Comparison of ENCODE assay signal across 10 mouse cellular contexts in genomic region chr13:63993857-63994477, GRCm38 (mm10).
A peak's percentile ranks its signal among the peaks of the same experiment; 100 is the strongest.
DNase-seq lines count a peak whose midpoint lies in the region; ATAC-seq lines count a peak whose summit lies in the region.
"Had no signal": no experiment of that assay in that cellular context is flagged by ENCODE, and none has a peak within 500 bp of the region (broad histone marks: within the 10 kb centered on the region; RNA-seq: fewer than 3 reads in every experiment).

No protein-coding gene starts in this region.

- 36% methylated on average over 12 of the region's 12 CpGs for WGBS in lung, embryonic 16.5 days
- WGBS in intestine, embryonic 14.5 days = 49% methylated on average over 12 of the region's 12 CpGs
- 73% methylated on average over 12 of the region's 12 CpGs for WGBS in heart, embryonic 10.5 days

- no peak for DNase-seq in lung, postnatal 25 days (ENCODE audit: low spot score)
- peak; percentile 57 for DNase-seq in cerebellum, adult 9-10 months
- DNase-seq in intestine, embryonic 14.5 days (ENCODE audit: low spot score) = no peak
- peak; percentile 48 for DNase-seq in yolk sac, embryonic 10.5 days (ENCODE audit: low spot score)
- no peak for DNase-seq in frontal cortex, postnatal 10 days (ENCODE audit: low spot score in 2 of 2)
- DNase-seq in heart, embryonic 10.5 days (ENCODE audit: low spot score) = no peak

- no peaks in the 10 kb centered on the region for H3K27me3 ChIP-seq in lung, embryonic 16.5 days (ENCODE audit: control insufficient read depth, insufficient read depth, low read depth, low read length)
- no peaks in the 10 kb centered on the region for H3K27me3 ChIP-seq in intestine, embryonic 14.5 days (replicated peaks; ENCODE audit: control insufficient read depth, insufficient read depth, low read length)
- no peaks in the 10 kb centered on the region for H3K27me3 ChIP-seq in heart, embryonic 10.5 days (ENCODE audit: insufficient read depth, poor library complexity, severe bottlenecking)
- H3K27me3 ChIP-seq: heart, embryonic 15.5 days; neural tube, embryonic 15.5 days had no signal

- H3K4me2 ChIP-seq in lung, embryonic 16.5 days (ENCODE audit: low read depth, low read length) = no peak overlapping the region
- H3K4me2 ChIP-seq in intestine, embryonic 14.5 days (ENCODE audit: low read length) = no peak overlapping the region
- H3K4me2 ChIP-seq: heart, embryonic 15.5 days; neural tube, embryonic 15.5 days had no signal

- no peak overlapping the region for H3K4me3 ChIP-seq in lung, embryonic 16.5 days (ENCODE audit: low read length)
- H3K4me3 ChIP-seq in intestine, embryonic 14.5 days (ENCODE audit: low read depth, low read length) = no peak overlapping the region
- H3K4me3 ChIP-seq in heart, embryonic 10.5 days = no peak overlapping the region
- H3K4me3 ChIP-seq: heart, embryonic 15.5 days; neural tube, embryonic 15.5 days had no signal

- 0 out of 2 replicates have a peak overlapping the region, but pooled peaks have one; percentile 31 for H3K9ac ChIP-seq in lung, embryonic 16.5 days (ENCODE audit: low read length)
- H3K9ac ChIP-seq in intestine, embryonic 14.5 days (ENCODE audit: low read length) = no peak overlapping the region
- H3K9ac ChIP-seq: heart, embryonic 15.5 days; neural tube, embryonic 15.5 days had no signal

- H3K27ac ChIP-seq in lung, embryonic 16.5 days (ENCODE audit: low read length) = peak overlapping the region; percentile 94
- peak overlapping the region; percentile 86 for H3K27ac ChIP-seq in intestine, embryonic 14.5 days (ENCODE audit: low read depth)
- H3K27ac ChIP-seq in heart, embryonic 10.5 days = no peak overlapping the region
- H3K27ac ChIP-seq: heart, embryonic 15.5 days; neural tube, embryonic 15.5 days had no signal

- no peaks in the 10 kb centered on the region for H3K9me3 ChIP-seq in lung, embryonic 16.5 days (ENCODE audit: control insufficient read depth, low read length)
- H3K9me3 ChIP-seq in intestine, embryonic 14.5 days (ENCODE audit: control insufficient read depth, low read length) = no peaks in the 10 kb centered on the region
- H3K9me3 ChIP-seq in heart, embryonic 10.5 days = no peaks in the 10 kb centered on the region
- H3K9me3 ChIP-seq: heart, embryonic 15.5 days; neural tube, embryonic 15.5 days had no signal

- no peaks in the 10 kb centered on the region for H3K36me3 ChIP-seq in lung, embryonic 16.5 days (ENCODE audit: control insufficient read depth, insufficient read depth, low read length)
- H3K36me3 ChIP-seq in intestine, embryonic 14.5 days (ENCODE audit: control insufficient read depth, insufficient read depth, low read length) = no peaks in the 10 kb centered on the region
- no peaks in the 10 kb centered on the region for H3K36me3 ChIP-seq in heart, embryonic 10.5 days
- H3K36me3 ChIP-seq: heart, embryonic 15.5 days; neural tube, embryonic 15.5 days had no signal

- H3K4me1 ChIP-seq in lung, embryonic 16.5 days (replicated peaks; ENCODE audit: control insufficient read depth, insufficient read depth, low read length) = peaks cover 26% of the 10 kb centered on the region
- H3K4me1 ChIP-seq in intestine, embryonic 14.5 days (replicated peaks; ENCODE audit: control insufficient read depth, insufficient read depth, low read length) = peaks cover 9% of the 10 kb centered on the region; the same call in 1 of the 2 replicates
- peaks cover 10% of the 10 kb centered on the region for H3K4me1 ChIP-seq in heart, embryonic 10.5 days

- peak; percentile 85 for ATAC-seq in lung, embryonic 16.5 days (ENCODE audit: low read depth)
- peak; percentile 67 for ATAC-seq in intestine, embryonic 14.5 days (replicated peaks; ENCODE audit: low FRiP score, low TSS enrichment, low read depth)
- ATAC-seq: midbrain, embryonic 16.5 days had no signal

Comparison
In these comparisons a context has a peak if more than half of its experiments do, and no peak if none do; other contexts are left out.
1. DNase-seq: peak in cerebellum, adult 9-10 months (single experiment) and yolk sac, embryonic 10.5 days (single experiment); none in lung, postnatal 25 days (single experiment), intestine, embryonic 14.5 days (single experiment), frontal cortex, postnatal 10 days (0 of 2) and heart, embryonic 10.5 days (single experiment).